Mouse (Mus musculus): ENCODE results near the gene Wdr81. TPM values are rescaled to one million over a fixed set of nuclear protein-coding genes. Genes with fewer than 3 reads are reported as not detected.
A peak's percentile ranks its signal among the peaks of the same experiment; 100 is the strongest.

Wdr81 gene
- total RNA-seq, 2 experiments from 2014 or later, result 23.4 to 23.7 TPM

DNA sequence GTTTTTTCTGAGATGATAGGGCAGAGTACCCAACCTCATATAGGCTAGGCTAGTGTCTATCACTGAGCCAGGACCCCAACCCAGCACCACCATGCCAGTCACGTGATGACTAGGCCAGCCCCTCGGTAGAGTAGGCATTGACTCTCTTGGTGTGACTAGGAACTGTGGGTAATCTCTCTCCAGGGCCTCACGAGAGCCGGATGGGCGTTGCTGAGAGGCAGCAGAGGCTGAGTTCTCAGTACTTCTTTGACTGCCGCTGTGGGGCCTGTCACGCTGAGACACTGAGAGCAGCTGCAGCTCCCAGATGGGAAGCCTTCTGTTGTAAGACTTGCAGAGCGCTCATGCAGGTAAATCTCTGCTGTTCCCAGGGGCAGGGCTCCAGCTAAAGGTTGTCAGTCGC is 54.4 kb downstream of the Wdr81 start:
- Histone ChIP-seq H3K4me3 (no peak overlapping the region), H3K27ac (peak overlapping the region; percentile 90)
- peak; percentile 42 to 48 for DNase-seq (ENCODE audit: low spot score in 2 of 2)
- no peak for TF ChIP-seq CTCF (conservative IDR thresholded peaks at IDR 0.05)

DNA sequence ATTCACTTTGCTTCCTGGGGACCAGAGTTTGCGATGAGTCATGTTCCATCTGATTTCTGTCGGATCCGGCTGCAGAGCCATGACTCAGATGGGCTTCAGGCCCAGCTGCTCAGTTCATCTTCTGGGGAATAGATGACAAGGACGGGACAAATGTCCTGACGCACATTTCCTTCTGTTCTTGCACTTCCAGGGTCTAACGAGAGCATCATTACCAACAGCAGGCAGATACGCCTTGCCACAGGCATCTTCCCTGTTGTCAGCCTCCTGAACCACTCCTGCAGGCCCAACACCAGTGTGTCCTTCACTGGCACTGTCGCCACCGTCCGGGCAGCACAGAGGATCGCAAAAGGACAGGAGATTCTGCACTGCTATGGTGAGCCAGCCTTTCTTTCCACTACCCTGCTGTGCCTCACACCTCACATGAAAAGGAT is 55.1 kb downstream of the Wdr81 start:
- Histone ChIP-seq H3K27ac (peak overlapping the region; percentile 90), H3K4me3 (no peak overlapping the region)
- DNase-seq (ENCODE audit: low spot score in 2 of 2), result peak; percentile 36 to 79
- TF ChIP-seq CTCF (conservative IDR thresholded peaks at IDR 0.05), result no peak

DNA sequence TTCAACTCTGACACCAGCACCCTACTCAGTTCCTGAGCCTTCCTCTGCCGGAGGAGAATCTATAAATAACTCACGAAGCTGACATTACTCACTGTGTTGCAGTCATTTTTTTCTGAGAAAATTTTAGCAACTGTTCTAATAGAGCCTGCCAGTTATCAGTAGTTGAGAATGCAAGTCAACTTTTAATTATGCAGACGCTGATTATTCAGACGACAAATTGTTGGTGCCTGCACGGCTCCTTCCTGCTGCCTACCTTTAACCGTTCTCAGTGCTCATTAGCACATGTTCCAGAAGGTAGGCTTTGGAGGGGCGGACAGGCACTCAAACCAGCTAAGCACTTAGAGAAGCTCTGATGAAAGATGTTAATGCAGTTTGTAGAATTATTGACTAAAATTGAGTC is 57.1 kb downstream of the Wdr81 start:
- DNase-seq (ENCODE audit: low spot score in 2 of 2), result peak in 1 of 2 experiments; percentile 33
- H3K4me3 ChIP-seq, result no peak overlapping the region
- peak overlapping the region; percentile 90 for H3K27ac ChIP-seq
- TF ChIP-seq CTCF (conservative IDR thresholded peaks at IDR 0.05), result no peak

DNA sequence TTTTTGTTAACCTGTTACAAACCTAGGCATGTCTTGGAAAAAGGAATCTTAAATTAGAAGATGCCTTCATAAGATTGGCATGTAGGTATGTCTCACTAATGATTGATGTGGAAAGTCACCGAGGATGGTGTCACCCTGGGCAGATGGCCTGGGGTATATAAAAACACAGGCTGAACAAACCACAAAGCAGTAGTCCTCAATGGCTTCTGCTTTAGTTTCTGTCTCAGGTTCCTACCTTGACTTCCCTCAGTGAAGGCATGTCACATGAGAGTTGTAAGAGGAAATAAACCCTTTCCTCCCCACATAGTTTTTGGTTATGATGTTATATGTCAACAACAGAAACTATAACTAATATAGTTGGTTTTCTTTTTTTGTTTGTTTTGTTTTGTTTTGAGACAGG is 58.9 kb downstream of the Wdr81 start:
- Histone ChIP-seq H3K27ac (peak overlapping the region; percentile 90), H3K4me3 (no peak overlapping the region)
- DNase-seq (ENCODE audit: low spot score in 2 of 2), result no peak
- no peak for TF ChIP-seq CTCF (conservative IDR thresholded peaks at IDR 0.05)

Small RNAs within 50 kb of the gene (microRNA-seq; reads per million reads assigned to microRNA genes)
- 3,509 to 15,524 reads per million in 2 experiments for gene Mir22

Other genes starting within 250 kb of the Wdr81 start
- gene Rpa1, start 106.4 kb downstream of the Wdr81 start, total RNA-seq (2021), result 10 to 100 TPM; 64.1 to 67.0 TPM
- gene Smyd4, start 106.3 kb downstream of the Wdr81 start, total RNA-seq (2021), result 10 to 100 TPM; 14.9 to 16.7 TPM
- 10 to 100 TPM; 14.0 to 15.6 TPM for gene Serpinf1, start 32.0 kb downstream of the Wdr81 start, total RNA-seq (2021)
- gene Serpinf2, start 15.1 kb downstream of the Wdr81 start, total RNA-seq (2021), result under 1 TPM; 0.38 to 0.52 TPM
- under 1 TPM in 1 of 2 experiments, not detected in 1; 0.56 TPM for gene Tlcd2, start 7.0 kb upstream of the Wdr81 start, total RNA-seq (2021)
- gene Prpf8, start 32.1 kb upstream of the Wdr81 start, total RNA-seq (2021), result 100 to 1,000 TPM; 131 to 139 TPM
- gene Rilp, start 55.4 kb upstream of the Wdr81 start, total RNA-seq (2021), result 1 to 10 TPM; 1.6 to 1.7 TPM
- 1 to 10 TPM; 1.3 TPM for gene Scarf1, start 58.8 kb upstream of the Wdr81 start, total RNA-seq (2021)
- 10 to 100 TPM; 43.0 to 53.4 TPM for gene Slc43a2, start 77.0 kb upstream of the Wdr81 start, total RNA-seq (2021)
- gene Pitpna, start 133.4 kb upstream of the Wdr81 start, total RNA-seq (2021), result 100 to 1,000 TPM; 269 to 283 TPM
- gene Inpp5k, start 176.3 kb upstream of the Wdr81 start, total RNA-seq (2021), result 10 to 100 TPM; 49.4 to 50.4 TPM
- gene Myo1c, start 195.8 kb upstream of the Wdr81 start, total RNA-seq (2021), result 10 to 100 TPM; 16.5 to 19.9 TPM
- gene Crk, start 224.5 kb upstream of the Wdr81 start, total RNA-seq (2021), result 100 to 1,000 TPM; 123 to 136 TPM

Measured in layer of hippocampus, adult 2 months (tissue).